Comparison of ENCODE assay signal across 13 mouse cellular contexts in genomic region chr11:38067682-38068081, GRCm38 (mm10).
DNase-seq lines count a peak whose midpoint lies in the region; ATAC-seq lines count a peak whose summit lies in the region.
"Had no signal": no experiment of that assay in that cellular context is flagged by ENCODE, and none has a peak within 500 bp of the region (broad histone marks: within the 10 kb centered on the region; RNA-seq: fewer than 3 reads in every experiment).

No protein-coding gene starts in this region.

- H3K36me3 ChIP-seq in neural tube, embryonic 11.5 days (ENCODE audit: control insufficient read depth, insufficient read depth, low read length): no peaks in the 10 kb centered on the region
- H3K36me3 ChIP-seq: hindbrain, embryonic 15.5 days; kidney, embryonic 15.5 days had no signal

- no peak overlapping the region for H3K27ac ChIP-seq in neural tube, embryonic 11.5 days (ENCODE audit: low read depth, low read length)
- H3K27ac ChIP-seq: hindbrain, embryonic 15.5 days; kidney, embryonic 15.5 days had no signal

- peak; percentile 4 for DNase-seq in cerebellum, adult 11-12 months
- DNase-seq in cerebellum, adult 8-10 months: no peak
- peak; percentile 20 for DNase-seq in layer of hippocampus, adult 9-10 months (ENCODE audit: low spot score)
- DNase-seq in layer of hippocampus, postnatal 10 days (ENCODE audit: low spot score in 2 of 2): no peak
- DNase-seq in embryo, embryonic 10 days (ENCODE audit: low spot score): peak; percentile 28
- DNase-seq in neural tube, embryonic 11.5 days (ENCODE audit: low spot score): peak; percentile 39
- DNase-seq in kidney, postnatal 36 days: no peak

- H3K9ac ChIP-seq in neural tube, embryonic 11.5 days (ENCODE audit: low read length): no peak overlapping the region
- H3K9ac ChIP-seq: hindbrain, embryonic 15.5 days; kidney, embryonic 15.5 days had no signal

- H3K4me2 ChIP-seq in neural tube, embryonic 11.5 days (ENCODE audit: low read depth): no peak overlapping the region
- H3K4me2 ChIP-seq: heart, embryonic 11.5 days; hindbrain, embryonic 15.5 days; kidney, embryonic 15.5 days; liver, embryonic 11.5 days had no signal

- peak; percentile 91 for ATAC-seq in neural tube, embryonic 11.5 days (ENCODE audit: insufficient read depth, low FRiP score, low TSS enrichment)
- no peak for ATAC-seq in erythroid progenitor cell, adult 5-6 weeks (replicated peaks; ENCODE audit: low FRiP score, poor library complexity, severe bottlenecking)
- ATAC-seq: lung, postnatal 0 days had no signal

- H3K27me3 ChIP-seq in neural tube, embryonic 11.5 days (ENCODE audit: control insufficient read depth, insufficient read depth, low read length): 0 out of 2 replicates have a peak, but pooled peaks cover 2% of the 10 kb centered on the region
- H3K27me3 ChIP-seq: hindbrain, embryonic 15.5 days; kidney, embryonic 15.5 days had no signal

- WGBS in neural tube, embryonic 11.5 days: 16% methylated on average over 1 of the region's 1 CpGs

- no peak overlapping the region for H3K4me3 ChIP-seq in neural tube, embryonic 11.5 days (ENCODE audit: low read depth, low read length)
- H3K4me3 ChIP-seq: hindbrain, embryonic 15.5 days; kidney, embryonic 15.5 days had no signal

- no peaks in the 10 kb centered on the region for H3K4me1 ChIP-seq in neural tube, embryonic 11.5 days (ENCODE audit: control insufficient read depth, insufficient read depth, low read length)
- H3K4me1 ChIP-seq: hindbrain, embryonic 15.5 days; kidney, embryonic 15.5 days had no signal

- H3K9me3 ChIP-seq in neural tube, embryonic 11.5 days (ENCODE audit: control insufficient read depth, low read length): no peaks in the 10 kb centered on the region
- H3K9me3 ChIP-seq: hindbrain, embryonic 15.5 days; kidney, embryonic 15.5 days had no signal

Comparison
In these comparisons a context has a peak if more than half of its experiments do, and no peak if none do; other contexts are left out.
1. DNase-seq: peak in cerebellum, adult 11-12 months (single experiment), layer of hippocampus, adult 9-10 months (single experiment), embryo, embryonic 10 days (single experiment) and neural tube, embryonic 11.5 days (single experiment); none in cerebellum, adult 8-10 months (single experiment), layer of hippocampus, postnatal 10 days (0 of 2) and kidney, postnatal 36 days (0 of 2).